Mouse (Mus musculus): ENCODE measurements around the gene Olfr362. TPM values are rescaled to one million over a fixed set of nuclear protein-coding genes. Genes with fewer than 3 reads are reported as not detected.

Olfr362 gene
- total RNA-seq (2023), result not detected

DNA sequence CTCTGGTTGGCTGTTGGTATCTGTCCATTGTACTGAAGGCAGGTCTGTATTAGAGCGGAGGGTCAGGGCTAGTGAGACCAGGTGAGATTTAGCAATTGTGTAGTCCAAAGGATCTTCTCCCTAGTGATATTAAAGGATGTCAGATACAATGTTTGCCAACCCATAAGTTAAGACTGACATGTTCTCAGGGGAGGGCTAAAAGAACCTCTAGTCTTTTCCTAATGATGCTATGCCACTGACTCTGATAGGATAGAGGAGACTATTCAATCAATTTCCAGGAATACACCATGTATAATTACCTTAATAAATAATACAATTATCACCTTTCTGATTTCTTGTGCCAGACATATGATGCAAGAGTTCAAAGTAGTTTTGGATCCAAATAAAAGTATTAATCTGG lies at the start of gene Olfr362:
Olfr362 (minus strand) TSS at position 101 of the 400 bp plus-strand sequence.

DNA sequence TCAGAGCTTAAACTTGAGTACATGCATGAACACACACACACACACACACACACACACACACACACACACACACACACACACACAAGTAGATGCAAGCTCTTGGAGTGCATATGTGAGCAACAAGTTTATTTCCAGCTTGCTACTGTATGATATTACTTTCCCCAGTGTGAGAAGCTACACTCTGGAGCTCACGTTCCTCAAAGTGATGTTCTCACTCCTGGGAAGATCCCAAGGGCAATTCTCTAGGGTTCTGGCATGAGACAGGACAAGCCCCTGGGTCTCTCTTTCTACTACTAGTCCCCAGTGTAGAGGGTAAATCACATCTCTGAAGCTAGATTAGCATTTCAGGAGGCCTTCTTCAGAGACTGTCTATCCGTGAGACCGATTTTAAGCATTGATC lies 21.3 kb upstream of the Olfr362 start, which contains the start of gene Olfr364-ps1:
Olfr364-ps1 (plus strand) TSS at position 301 of the 400 bp plus-strand sequence.

DNA sequence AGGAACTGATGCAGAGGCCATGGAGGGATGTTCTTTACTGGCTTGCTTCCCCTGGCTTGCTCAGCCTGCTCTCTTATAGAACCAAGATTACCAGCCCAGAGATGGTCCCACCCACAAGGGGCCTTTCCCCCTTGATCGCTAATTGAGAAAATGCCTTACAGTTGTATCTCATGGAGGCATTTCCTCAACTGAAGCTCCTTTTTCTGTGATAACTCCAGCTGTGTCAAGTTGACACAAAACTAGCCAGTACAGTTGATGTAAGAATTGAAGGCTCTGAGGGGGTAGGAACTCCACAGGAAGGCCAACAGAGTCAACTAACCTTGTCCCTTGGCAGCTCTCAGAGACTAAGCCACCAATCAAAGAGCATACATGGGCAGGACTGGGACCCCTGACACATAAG lies 28.5 kb downstream of the Olfr362 start, which contains the start of gene Olfr361:
Olfr361 (minus strand) TSS at position 101 of the 400 bp plus-strand sequence.

DNA sequence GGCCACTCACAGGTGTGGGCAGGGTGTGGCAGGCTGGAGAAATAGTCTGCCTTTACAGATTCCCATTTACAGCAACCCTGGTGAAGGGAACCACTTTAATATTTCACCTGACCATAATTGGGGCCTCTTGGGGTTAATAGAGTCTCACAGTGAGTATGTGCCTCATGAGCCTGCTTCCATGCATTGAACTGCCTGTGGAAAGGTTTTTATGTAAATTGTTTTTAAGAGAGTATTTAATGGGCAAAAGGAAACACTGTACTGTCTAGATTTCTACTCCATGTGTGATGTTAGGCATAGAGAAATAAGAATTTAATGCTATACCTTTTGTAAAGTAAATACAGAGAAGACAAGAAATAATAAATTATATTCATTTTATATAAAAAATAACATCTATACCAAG lies 52.3 kb downstream of the Olfr362 start, which contains the start of gene Olfr360:
Olfr360 (plus strand) TSS at position 301 of the 400 bp plus-strand sequence.

Other genes with a start within 250 kb of the Olfr362 start
- not detected for gene Olfr352, start 249.4 kb downstream of the Olfr362 start, total RNA-seq (2023)
- not detected for gene Olfr353, start 225.0 kb downstream of the Olfr362 start, total RNA-seq (2023)
- not detected for gene Olfr354, start 212.2 kb downstream of the Olfr362 start, total RNA-seq (2023)
- gene Olfr355, start 189.0 kb downstream of the Olfr362 start, total RNA-seq (2023), result not detected
- not detected for gene Olfr356, start 180.8 kb downstream of the Olfr362 start, total RNA-seq (2023)
- gene Olfr357, start 124.1 kb downstream of the Olfr362 start, total RNA-seq (2023), result not detected
- gene Olfr358, start 108.6 kb downstream of the Olfr362 start, total RNA-seq (2023), result not detected
- gene Olfr360, start 52.2 kb downstream of the Olfr362 start, total RNA-seq (2023), result not detected
- gene Olfr361, start 28.6 kb downstream of the Olfr362 start, total RNA-seq (2023), result not detected
- not detected for gene Olfr364-ps1, start 21.4 kb upstream of the Olfr362 start, total RNA-seq (2023)
- gene Olfr365, start 70.3 kb upstream of the Olfr362 start, total RNA-seq (2023), result not detected
- gene Olfr366, start 93.7 kb upstream of the Olfr362 start, total RNA-seq (2023), result not detected
- not detected for gene Olfr368, start 208.6 kb upstream of the Olfr362 start, total RNA-seq (2023)
- gene Pdcl, start 241.4 kb upstream of the Olfr362 start, total RNA-seq (2023), result 23.3 TPM

Measured in CD4-positive naive resting alpha-beta T cell, adult 76 days (primary cell).